Mouse (Mus musculus) MEL (cell line): ENCODE measurements around the gene Sass6. TPM values are rescaled to one million over a fixed set of nuclear protein-coding genes. Genes with fewer than 3 reads are reported as not detected.

Experiments
- DNase-seq: peaks from one replicate; pipeline ENCODE4 v3.0.0; 2011; ENCODE audit warnings: low read depth, low spot score
- H3K27ac ChIP-seq: 2 replicates; pipeline ENCODE4 v1.5.1; 2012; ENCODE audit warnings: low read depth, mild to moderate bottlenecking, control low read depth, low read length, moderate library complexity; ENCODE audit not compliant: control insufficient read depth
- H3K27me3 ChIP-seq, 2 experiments: fragments of 150-350 bp in 1 of 2; sonication (generic) in 1 of 2; 2 replicates each; pipeline ENCODE4 v1.6.1; 2012; ENCODE audit warnings: low read length in 2 of 2, mild to moderate bottlenecking in 2 of 2, improper control_type of control experiment in 1 of 2, moderate library complexity in 1 of 2; ENCODE audit not compliant: insufficient read depth in 2 of 2, control insufficient read depth in 1 of 2
- H3K36me3 ChIP-seq, 2 experiments: 2 replicates each; pipeline ENCODE4 v1.6.1; 2012 to 2014; ENCODE audit warnings: low read length in 2 of 2, improper control_type of control experiment in 1 of 2, inconsistent platforms in 1 of 2, mild to moderate bottlenecking in 1 of 2; ENCODE audit not compliant: insufficient read depth in 2 of 2, control insufficient read depth in 1 of 2
- H3K4me1 ChIP-seq, 2 experiments: fragments of 150-350 bp in 1 of 2; sonication (generic) in 1 of 2; 2 replicates each; pipeline ENCODE4 v1.6.1; 2012; ENCODE audit warnings: low read length in 2 of 2, improper control_type of control experiment in 1 of 2, mild to moderate bottlenecking in 1 of 2; ENCODE audit not compliant: insufficient read depth in 2 of 2, control insufficient read depth in 1 of 2
- H3K4me3 ChIP-seq, 2 experiments: fragments of 150-350 bp in 1 of 2; sonication (generic) in 1 of 2; 2 replicates each; pipeline ENCODE4 v1.5.1; 2012; ENCODE audit warnings: low read depth in 2 of 2, low read length in 2 of 2, mild to moderate bottlenecking in 2 of 2, moderate library complexity in 2 of 2, control low read depth in 1 of 2, improper control_type of control experiment in 1 of 2; ENCODE audit not compliant: control insufficient read depth in 1 of 2, insufficient read depth in 1 of 2
- H3K79me2 ChIP-seq: 2 replicates; pipeline ENCODE4 v1.6.1; 2012; ENCODE audit warnings: mild to moderate bottlenecking, low read length, moderate library complexity; ENCODE audit not compliant: control insufficient read depth, poor library complexity, insufficient read depth
- H3K9ac ChIP-seq: 2 replicates; pipeline ENCODE4 v1.6.1; 2012; ENCODE audit warnings: low read depth, mild to moderate bottlenecking, control low read depth, low read length, moderate library complexity; ENCODE audit not compliant: control insufficient read depth, poor library complexity, severe bottlenecking
- H3K9me3 ChIP-seq: fragments of 150-350 bp; sonication (generic); replicated peaks from 2 replicates; pipeline ENCODE4 v1.6.1; 2012; ENCODE audit warnings: mild to moderate bottlenecking, low read length, improper control_type of control experiment, moderate library complexity; ENCODE audit not compliant: insufficient read depth
- BHLHE40 ChIP-seq: IDR thresholded peaks from 2 replicates; pipeline ENCODE4 v1.6.1; 2012; ENCODE audit warnings: low read depth, mild to moderate bottlenecking, inconsistent platforms, low read length, improper control_type of control experiment, borderline replicate concordance
- CTCF ChIP-seq, 3 experiments: IDR thresholded peaks in 2 of 3; conservative IDR thresholded peaks in 1 of 3; 2 replicates each; pipeline ENCODE4 v1.5.1; 2011 to 2012; ENCODE audit warnings: low read length in 3 of 3, low read depth in 2 of 3, mild to moderate bottlenecking in 2 of 3, improper control_type of control experiment in 1 of 3, inconsistent platforms in 1 of 3, mixed read lengths in 1 of 3, moderate library complexity in 1 of 3; ENCODE audit not compliant: control insufficient read depth in 1 of 3, insufficient read depth in 1 of 3, poor library complexity in 1 of 3, severe bottlenecking in 1 of 3
- GABPA ChIP-seq: IDR thresholded peaks from 2 replicates; pipeline ENCODE4 v1.6.1; 2012; ENCODE audit warnings: low read depth, mild to moderate bottlenecking, inconsistent platforms, low read length, improper control_type of control experiment, moderate library complexity
- GATA1 ChIP-seq: IDR thresholded peaks from 2 replicates; pipeline ENCODE4 v1.6.1; 2011; ENCODE audit warnings: low read depth, low read length, improper control_type of control experiment
- HCFC1 ChIP-seq: IDR thresholded peaks from 2 replicates; pipeline ENCODE4 v1.6.1; 2012; ENCODE audit warnings: low read depth, mild to moderate bottlenecking, inconsistent platforms, low read length, improper control_type of control experiment, moderate library complexity
- JUND ChIP-seq: IDR thresholded peaks from 2 replicates; pipeline ENCODE4 v1.6.1; 2011; ENCODE audit warnings: low read depth, mild to moderate bottlenecking, improper control_type of control experiment, low read length
- KAT2A ChIP-seq: conservative IDR thresholded peaks from 2 replicates; pipeline ENCODE4 v1.6.1; 2012; ENCODE audit warnings: low read depth, low read length, improper control_type of control experiment, inconsistent platforms
- MAFK ChIP-seq: IDR thresholded peaks from 2 replicates; pipeline ENCODE4 v1.6.1; 2011; ENCODE audit warnings: low read depth, mild to moderate bottlenecking, low read length, improper control_type of control experiment, borderline replicate concordance
- MAZ ChIP-seq: IDR thresholded peaks from 2 replicates; pipeline ENCODE4 v1.6.1; 2012; ENCODE audit warnings: low read depth, mild to moderate bottlenecking, inconsistent platforms, low read length, improper control_type of control experiment
- MEF2A ChIP-seq: IDR thresholded peaks from 2 replicates; pipeline ENCODE4 v1.6.1; 2014; ENCODE audit warnings: low read depth, mild to moderate bottlenecking, inconsistent platforms, low read length, improper control_type of control experiment; ENCODE audit not compliant: poor library complexity, insufficient replicate concordance, severe bottlenecking; ENCODE audit errors: extremely low read depth
- MYB ChIP-seq: IDR thresholded peaks from 2 replicates; pipeline ENCODE4 v1.6.1; 2011; ENCODE audit warnings: mild to moderate bottlenecking, low read depth, low read length, improper control_type of control experiment
- NELFE ChIP-seq: IDR thresholded peaks from 2 replicates; pipeline ENCODE4 v1.6.1; 2011; ENCODE audit warnings: low read depth, low read length, improper control_type of control experiment
- NRF1 ChIP-seq: IDR thresholded peaks from 2 replicates; pipeline ENCODE4 v1.6.1; 2014; ENCODE audit warnings: low read depth, mild to moderate bottlenecking, inconsistent platforms, low read length, improper control_type of control experiment, moderate library complexity; ENCODE audit not compliant: poor library complexity, insufficient read depth, severe bottlenecking
- POLR2AphosphoS5 ChIP-seq: IDR thresholded peaks from 2 replicates; pipeline ENCODE4 v1.6.1; 2012; ENCODE audit warnings: low read depth, borderline replicate concordance, mild to moderate bottlenecking, inconsistent platforms, low read length, moderate library complexity, mixed read lengths
- RAD21 ChIP-seq: IDR thresholded peaks from 2 replicates; pipeline ENCODE4 v1.6.1; 2011; ENCODE audit warnings: mild to moderate bottlenecking, low read depth, low read length, improper control_type of control experiment
- RCOR1 ChIP-seq: IDR thresholded peaks from 2 replicates; pipeline ENCODE4 v1.6.1; 2012; ENCODE audit warnings: low read depth, mild to moderate bottlenecking, inconsistent platforms, low read length, improper control_type of control experiment
- SIN3A ChIP-seq: IDR thresholded peaks from 2 replicates; pipeline ENCODE4 v1.6.1; 2012; ENCODE audit warnings: low read length, improper control_type of control experiment, inconsistent platforms
- TAL1 ChIP-seq: IDR thresholded peaks from 2 replicates; pipeline ENCODE4 v1.6.1; 2012; ENCODE audit warnings: mild to moderate bottlenecking, inconsistent platforms, low read length, moderate library complexity, mixed read lengths
- TBP ChIP-seq: IDR thresholded peaks from 2 replicates; pipeline ENCODE4 v1.8.0; 2011; ENCODE audit warnings: low read depth, low read length, improper control_type of control experiment
- TCF12 ChIP-seq: IDR thresholded peaks from 2 replicates; pipeline ENCODE4 v1.6.1; 2014; ENCODE audit warnings: low read depth, mild to moderate bottlenecking, inconsistent platforms, low read length, improper control_type of control experiment, moderate library complexity
- UBTF ChIP-seq: IDR thresholded peaks from 2 replicates; pipeline ENCODE4 v1.6.1; 2012; ENCODE audit warnings: low read depth, mild to moderate bottlenecking, inconsistent platforms, low read length, improper control_type of control experiment, moderate library complexity, borderline replicate concordance; ENCODE audit not compliant: insufficient read depth
- USF1 ChIP-seq: IDR thresholded peaks from 2 replicates; pipeline ENCODE4 v1.6.1; 2014; ENCODE audit warnings: low read depth, mild to moderate bottlenecking, inconsistent platforms, low read length, improper control_type of control experiment, moderate library complexity
- USF2 ChIP-seq, 2 experiments: IDR thresholded peaks; 2 replicates each; pipeline ENCODE4 v1.6.1; 2011 to 2012; ENCODE audit warnings: improper control_type of control experiment in 2 of 2, low read length in 2 of 2, borderline replicate concordance in 1 of 2, inconsistent platforms in 1 of 2, low read depth in 1 of 2, mild to moderate bottlenecking in 1 of 2; ENCODE audit not compliant: insufficient read depth in 1 of 2
- ZC3H11A ChIP-seq: IDR thresholded peaks from 2 replicates; pipeline ENCODE4 v1.6.1; 2012; ENCODE audit warnings: low read depth, mild to moderate bottlenecking, inconsistent platforms, low read length, improper control_type of control experiment
- ZKSCAN1 ChIP-seq: IDR thresholded peaks from 2 replicates; pipeline ENCODE4 v1.6.1; 2012; ENCODE audit warnings: low read depth, mild to moderate bottlenecking, inconsistent platforms, low read length, improper control_type of control experiment, moderate library complexity
- ZMIZ1 ChIP-seq: IDR thresholded peaks from 2 replicates; pipeline ENCODE4 v1.6.1; 2012; ENCODE audit warnings: low read depth, mild to moderate bottlenecking, inconsistent platforms, low read length, improper control_type of control experiment, moderate library complexity
- ZNF384 ChIP-seq: IDR thresholded peaks from 2 replicates; pipeline ENCODE4 v1.6.1; 2012; ENCODE audit warnings: low read depth, mild to moderate bottlenecking, inconsistent platforms, low read length, improper control_type of control experiment
- polyA plus RNA-seq, 2 experiments: library from polyadenylated mRNA; stranded (reverse) in 1 of 2; unstranded in 1 of 2; fragments of >175 nt in 1 of 2; fragments of >200 nt in 1 of 2; gene quantifications; 2 replicates each; pipeline versions ENCODE4 v1.2.1 to v1.2.4; 2012; ENCODE audit warnings: low replicate concordance in 2 of 2, low read depth in 1 of 2; ENCODE audit not compliant: insufficient read length in 2 of 2, insufficient read depth in 1 of 2, missing spikeins in 1 of 2
- total RNA-seq: library from RNA; depleted of rRNA; stranded (reverse); fragments of 300-350 nt; gene quantifications from 2 replicates; pipeline ENCODE4 v1.2.3, GENCODE M21; 2012

The Sass6 gene
- total and polyA plus RNA-seq, 3 experiments: 8.5 to 15.4 TPM; not detected in 1

GRCm38 (mm10) chr3:116658928-116659565 is 64.3 kb downstream of the Sass6 start:
- Histone ChIP-seq H3K9me3 (no peaks in the 10 kb centered on the region), H3K9ac (no peak overlapping the region), H3K79me2 (peaks cover 75% of the 10 kb centered on the region), H3K36me3 (peaks cover 0 to 30% of the 10 kb centered on the region in 2 experiments; a peak in 3 of 4 replicates), H3K4me3 (no peak overlapping the region), H3K27me3 (no peaks in the 10 kb centered on the region), H3K4me1 (peaks cover 2 to 31% of the 10 kb centered on the region in 2 experiments; a peak in 3 of 4 replicates), H3K27ac (no peak overlapping the region)
- TF ChIP-seq MAZ (no peak), ZMIZ1 (no peak), RCOR1 (no peak), ZC3H11A (no peak), HCFC1 (no peak), USF1 (no peak), TAL1 (no peak), USF2 (IDR thresholded peaks at IDR 0.05; ENCODE audit: borderline replicate concordance in 1 of 2, insufficient read depth in 1 of 2, low read depth in 1 of 2, low read length in 2 of 2) (no peak), NELFE (no peak), NRF1 (no peak), ZNF384 (no peak), BHLHE40 (no peak), MEF2A (no peak), TBP (no peak), GATA1 (no peak), CTCF (IDR thresholded peaks at IDR 0.05 in 2 of 3, conservative IDR thresholded peaks at IDR 0.05 in 1 of 3; ENCODE audit: control insufficient read depth in 1 of 3, insufficient read depth in 1 of 3, low read depth in 2 of 3, low read length in 3 of 3, poor library complexity in 1 of 3, severe bottlenecking in 1 of 3) (no peak), ZKSCAN1 (no peak)
- DNase-seq: no peak

GRCm38 (mm10) chr3:116659856-116660430 is 65.2 kb downstream of the Sass6 start:
- DNase-seq: no peak
- peak overlapping the region; percentile 6; the same call in 1 of the 2 replicates for H3K9ac ChIP-seq
- H3K4me3 ChIP-seq: no peak overlapping the region
- peaks cover 0 to 28% of the 10 kb centered on the region in 2 experiments; a peak in 3 of 4 replicates for H3K36me3 ChIP-seq
- no peak overlapping the region for H3K27ac ChIP-seq
- peaks cover 2 to 27% of the 10 kb centered on the region in 2 experiments; a peak in 2 of 4 replicates for H3K4me1 ChIP-seq
- TF ChIP-seq KAT2A: no peak
- no peak for TF ChIP-seq RAD21
- no peak for TF ChIP-seq TBP
- TF ChIP-seq POLR2AphosphoS5: no peak
- no peak for TF ChIP-seq NRF1
- TF ChIP-seq USF2 (IDR thresholded peaks at IDR 0.05; ENCODE audit: borderline replicate concordance in 1 of 2, insufficient read depth in 1 of 2, low read depth in 1 of 2, low read length in 2 of 2): no peak
- no peak for TF ChIP-seq MYB
- TF ChIP-seq TCF12: no peak
- no peak for TF ChIP-seq JUND
- no peak for TF ChIP-seq SIN3A
- no peak for TF ChIP-seq ZNF384
- no peak for TF ChIP-seq TAL1
- no peak for TF ChIP-seq MAFK
- no peak for TF ChIP-seq GABPA
- TF ChIP-seq UBTF: no peak
- H3K79me2 ChIP-seq: peaks cover 68% of the 10 kb centered on the region
- no peaks in the 10 kb centered on the region for H3K27me3 ChIP-seq
- H3K9me3 ChIP-seq: no peaks in the 10 kb centered on the region
